Mouse (Mus musculus) left cerebral cortex, adult 9 months (tissue): ENCODE measurements around the gene Prl2c3.
"Not testable (repeated sequence)": the region's sequence is repeated elsewhere in the genome, so short reads cannot be mapped to it uniquely, and the experiment has no call there.

Source experiments
- DNase-seq, 2 experiments: peaks; one replicate each; pipeline ENCODE4 v3.0.0; 2022; ENCODE audit warnings: low spot score in 2 of 2

The Prl2c3 gene

GRCm38 (mm10) chr13:12799979-12800378 lies at the start of gene Prl2c3:
Gene Prl2c3, minus strand, starts transcription at chr13:12800079.
- not testable (repeated sequence) for DNase-seq

- not testable (repeated sequence) for DNase-seq
Observed at GRCm38 (mm10) chr13:12848254-12848653, 48.4 kb upstream of the Prl2c3 start.

- not testable (repeated sequence) for DNase-seq
Observed at GRCm38 (mm10) chr13:12844701-12845100, 44.8 kb upstream of the Prl2c3 start.

GRCm38 (mm10) chr13:12837546-12837945 lies 37.7 kb upstream of the Prl2c3 start:
- DNase-seq = not testable (repeated sequence)

- no peak for DNase-seq
Observed at GRCm38 (mm10) chr13:12831769-12832168, 31.9 kb upstream of the Prl2c3 start.

GRCm38 (mm10) chr13:12829031-12829430 lies 29.2 kb upstream of the Prl2c3 start:
- DNase-seq = no peak

GRCm38 (mm10) chr13:12824500-12825176 lies 24.8 kb upstream of the Prl2c3 start:
- not testable (repeated sequence) for DNase-seq

- DNase-seq = not testable (repeated sequence)
Observed at GRCm38 (mm10) chr13:12813734-12814424, 14.0 kb upstream of the Prl2c3 start.

- no peak for DNase-seq
Observed at GRCm38 (mm10) chr13:12809591-12809990, 9.7 kb upstream of the Prl2c3 start.

GRCm38 (mm10) chr13:12808793-12809512 lies 9.1 kb upstream of the Prl2c3 start:
- DNase-seq = not testable (repeated sequence)

GRCm38 (mm10) chr13:12806496-12806895 lies 6.6 kb upstream of the Prl2c3 start:
- not testable (repeated sequence) for DNase-seq

- not testable (repeated sequence) for DNase-seq
Observed at GRCm38 (mm10) chr13:12769442-12770091, 30.3 kb downstream of the Prl2c3 start.
